Mouse (Mus musculus): ENCODE measurements around the gene Pkdrej.

Pkdrej gene

GRCm38 (mm10) chr15:85766677-85767076 is 54.9 kb downstream of the Pkdrej start:
- DNase-seq (ENCODE audit: low spot score), result no peak

DNA sequence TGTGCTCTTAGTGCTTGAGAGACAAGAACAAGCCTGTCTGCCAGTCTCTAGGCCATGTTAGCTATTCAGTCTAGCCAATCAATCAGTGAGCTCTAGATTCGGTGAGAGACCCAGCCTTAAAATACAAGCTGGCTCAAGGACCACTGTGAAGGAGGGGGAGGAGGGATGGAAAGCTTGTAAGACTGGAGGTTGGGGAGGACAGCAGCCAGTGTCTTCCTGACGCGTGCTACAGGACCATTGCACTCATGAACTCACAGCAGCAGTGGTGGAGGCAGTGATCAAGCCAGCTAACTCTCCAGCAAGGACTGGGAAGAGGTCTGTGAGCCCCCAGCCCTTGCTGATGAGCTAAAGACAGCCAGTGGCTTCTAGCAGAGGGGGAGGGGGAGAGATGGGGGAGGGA is 56.5 kb downstream of the Pkdrej start:
- DNase-seq (ENCODE audit: low spot score), result no peak
